Mouse (Mus musculus) C2C12 (cell line): Measurements from ENCODE around the gene Mtfmt. TPM values are rescaled to one million over a fixed set of nuclear protein-coding genes. Genes with fewer than 3 reads are reported as not detected.

ENCODE experiments used
- H3K27me3 ChIP-seq: one replicate; pipeline ENCODE4 v1.6.1; 2011; ENCODE audit not compliant: control insufficient read depth, insufficient read depth, insufficient read length
- H3K36me3 ChIP-seq: one replicate; pipeline ENCODE4 v1.6.1; 2011; ENCODE audit not compliant: control insufficient read depth, insufficient read depth
- H3K4me3 ChIP-seq: one replicate; pipeline ENCODE4 v1.5.1; 2011; ENCODE audit warnings: mild to moderate bottlenecking, control low read depth; ENCODE audit not compliant: poor library complexity, insufficient read depth, severe bottlenecking
- H3K79me2 ChIP-seq: one replicate; pipeline ENCODE4 v1.6.1; 2011; ENCODE audit not compliant: control insufficient read depth, insufficient read depth
- H3K79me3 ChIP-seq: one replicate; pipeline ENCODE4 v1.6.1; 2011; ENCODE audit warnings: low read depth, control low read depth
- H3ac ChIP-seq: one replicate; pipeline ENCODE3; 2011; ENCODE audit warnings: low read depth; ENCODE audit not compliant: control insufficient read depth, insufficient read length
- CEBPB ChIP-seq: IDR thresholded peaks from one replicate; pipeline ENCODE4 v1.6.1; 2011; ENCODE audit warnings: low read depth, mild to moderate bottlenecking, control low read depth, moderate library complexity
- CTCF ChIP-seq: IDR thresholded peaks from one replicate; pipeline ENCODE4 v1.5.1; 2011; ENCODE audit not compliant: control insufficient read depth, insufficient read depth, insufficient read length
- FOSL1 ChIP-seq: IDR thresholded peaks from one replicate; pipeline ENCODE4 v1.8.0; 2011; ENCODE audit warnings: mild to moderate bottlenecking, low read length; ENCODE audit not compliant: poor library complexity, insufficient read depth, severe bottlenecking
- MAX ChIP-seq: IDR thresholded peaks from one replicate; pipeline ENCODE4 v1.6.1; 2011; ENCODE audit warnings: mild to moderate bottlenecking, control low read depth
- MYOD1 ChIP-seq: IDR thresholded peaks from one replicate; pipeline ENCODE4 v1.6.1; 2011; ENCODE audit warnings: low read depth; ENCODE audit not compliant: control insufficient read depth, insufficient read length
- MYOG ChIP-seq: IDR thresholded peaks from one replicate; pipeline ENCODE4 v1.6.1; 2011; ENCODE audit not compliant: control insufficient read depth, insufficient read length; ENCODE audit errors: extremely low read depth
- USF1 ChIP-seq: IDR thresholded peaks from one replicate; pipeline ENCODE4 v1.6.1; 2011; ENCODE audit warnings: low read depth, mild to moderate bottlenecking, control low read depth, moderate library complexity
- polyA plus RNA-seq: library from polyadenylated mRNA; unstranded; fragments of >200 nt; fragmentation: generic; extraction: Trizol; gene quantifications from one replicate; pipeline ENCODE4 v1.2.1, GENCODE M21; 2012; ENCODE audit warnings: missing spikeins

Gene Mtfmt
- polyA plus RNA-seq, 1 experiment: 7.1 TPM

- Histone ChIP-seq H3K36me3 (no peaks in the 10 kb centered on the region), H3K79me3 (no peaks in the 10 kb centered on the region), H3K4me3 (no peak overlapping the region), H3K79me2 (no peaks in the 10 kb centered on the region), H3K27me3 (no peaks in the 10 kb centered on the region), H3ac (no peak overlapping the region)
- TF ChIP-seq USF1 (no peak), CEBPB (no peak), MAX (no peak), MYOG (no peak), MYOD1 (no peak)
These were observed 30.5 kb upstream of the Mtfmt start for GRCm38 (mm10) chr9:65405184-65405449.

GRCm38 (mm10) chr9:65407327-65407726, 28.3 kb upstream of the Mtfmt start:
- no peak overlapping the region for H3ac ChIP-seq
- H3K4me3 ChIP-seq: no peak overlapping the region
- no peaks in the 10 kb centered on the region for H3K27me3 ChIP-seq
- no peaks in the 10 kb centered on the region for H3K79me2 ChIP-seq
- no peaks in the 10 kb centered on the region for H3K36me3 ChIP-seq
- TF ChIP-seq USF1 (no peak), FOSL1 (no peak), MYOD1 (no peak), MAX (no peak), MYOG (no peak), CTCF (no peak), CEBPB (no peak)
- H3K79me3 ChIP-seq: no peaks in the 10 kb centered on the region

- Histone ChIP-seq H3K4me3 (no peak overlapping the region), H3K27me3 (no peaks in the 10 kb centered on the region), H3K79me2 (no peaks in the 10 kb centered on the region), H3ac (no peak overlapping the region), H3K36me3 (no peaks in the 10 kb centered on the region), H3K79me3 (no peaks in the 10 kb centered on the region)
- TF ChIP-seq CEBPB (no peak), MYOG (no peak), USF1 (no peak), FOSL1 (no peak), MYOD1 (no peak), MAX (no peak), CTCF (no peak)
These were observed 27.7 kb upstream of the Mtfmt start for GRCm38 (mm10) chr9:65407861-65408260.

- Histone ChIP-seq H3K79me3 (no peaks in the 10 kb centered on the region), H3K36me3 (no peaks in the 10 kb centered on the region), H3ac (no peak overlapping the region), H3K79me2 (no peaks in the 10 kb centered on the region), H3K4me3 (no peak overlapping the region), H3K27me3 (no peaks in the 10 kb centered on the region)
- TF ChIP-seq CEBPB (peak; percentile 16), FOSL1 (no peak)
These were observed 26.7 kb upstream of the Mtfmt start for GRCm38 (mm10) chr9:65408871-65409295.

GRCm38 (mm10) chr9:65410378-65410777, 25.2 kb upstream of the Mtfmt start:
- Histone ChIP-seq H3K4me3 (no peak overlapping the region), H3K79me3 (no peaks in the 10 kb centered on the region), H3K36me3 (no peaks in the 10 kb centered on the region), H3ac (no peak overlapping the region), H3K79me2 (no peaks in the 10 kb centered on the region), H3K27me3 (no peaks in the 10 kb centered on the region)
- no peak for TF ChIP-seq MAX
- TF ChIP-seq MYOD1: no peak
- TF ChIP-seq USF1: no peak
- TF ChIP-seq MYOG: no peak
- TF ChIP-seq FOSL1: no peak
- no peak for TF ChIP-seq CTCF
- no peak for TF ChIP-seq CEBPB

- Histone ChIP-seq H3K4me3 (no peak overlapping the region), H3K79me2 (no peaks in the 10 kb centered on the region), H3K36me3 (no peaks in the 10 kb centered on the region), H3K27me3 (no peaks in the 10 kb centered on the region), H3K79me3 (no peaks in the 10 kb centered on the region), H3ac (no peak overlapping the region)
- TF ChIP-seq MAX (no peak), CEBPB (no peak), USF1 (no peak)
These were observed 24.3 kb upstream of the Mtfmt start for GRCm38 (mm10) chr9:65411326-65411725.
